Mouse (Mus musculus): ENCODE data around the gene Msx2. TPM values are rescaled to one million over a fixed set of nuclear protein-coding genes. Genes with fewer than 3 reads are reported as not detected.

Gene Msx2
- polyA plus RNA-seq, 1 experiment from 2014 or later = 1.2 TPM

DNA sequence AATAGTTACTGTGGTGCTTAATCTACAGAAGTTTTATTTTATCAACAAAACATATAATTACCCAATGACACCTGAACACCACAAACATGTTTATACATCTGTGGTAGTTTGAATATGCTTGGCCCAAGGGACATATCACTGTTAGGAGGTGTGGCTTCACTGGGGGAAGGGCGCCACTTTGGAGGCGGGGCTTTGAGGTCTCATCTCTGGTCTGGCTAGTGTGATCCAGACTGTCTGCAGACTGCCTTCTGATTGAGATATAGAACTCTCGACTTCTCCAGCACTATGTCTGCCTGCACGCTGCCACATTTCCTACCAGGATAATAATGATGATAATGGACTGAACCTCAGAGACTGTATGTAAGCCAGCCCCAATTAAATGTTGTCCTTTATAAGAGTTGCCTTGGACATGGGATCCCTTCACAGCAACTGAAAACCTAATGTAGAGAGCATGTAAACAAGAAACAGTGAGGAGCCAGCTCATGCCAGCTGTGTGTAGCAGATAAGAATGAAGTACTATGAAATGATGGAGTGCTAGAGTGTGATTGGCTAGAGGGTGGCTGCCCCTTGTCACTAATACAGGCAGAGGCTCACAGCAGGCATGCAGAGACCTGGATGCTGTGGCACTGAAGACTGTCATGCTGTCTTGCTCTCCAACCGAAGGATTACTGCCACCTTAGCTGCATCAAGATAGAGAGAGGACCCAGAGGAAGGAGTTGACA, 31.4 kb downstream of the Msx2 start:
- Histone ChIP-seq H3K27me3 (ENCODE audit: control insufficient read depth, insufficient read depth, low read length) (no peaks in the 10 kb centered on the region; the same call in 1 of the 2 replicates), H3K4me2 (replicated peaks; ENCODE audit: low read depth, low read length) (no peak overlapping the region), H3K9me3 (ENCODE audit: control insufficient read depth, low read length) (no peaks in the 10 kb centered on the region), H3K9ac (ENCODE audit: low read depth, low read length) (no peak overlapping the region), H3K4me3 (ENCODE audit: low read length) (no peak overlapping the region), H3K27ac (ENCODE audit: low read depth, low read length) (no peak overlapping the region), H3K36me3 (ENCODE audit: control insufficient read depth, insufficient read depth, low read length) (no peaks in the 10 kb centered on the region), H3K4me1 (ENCODE audit: control insufficient read depth, insufficient read depth, low read length) (no peaks in the 10 kb centered on the region)
- no peak for ATAC-seq (ENCODE audit: low FRiP score, low TSS enrichment)
- WGBS = 70% methylated on average over 5 of the region's 5 CpGs

DNA sequence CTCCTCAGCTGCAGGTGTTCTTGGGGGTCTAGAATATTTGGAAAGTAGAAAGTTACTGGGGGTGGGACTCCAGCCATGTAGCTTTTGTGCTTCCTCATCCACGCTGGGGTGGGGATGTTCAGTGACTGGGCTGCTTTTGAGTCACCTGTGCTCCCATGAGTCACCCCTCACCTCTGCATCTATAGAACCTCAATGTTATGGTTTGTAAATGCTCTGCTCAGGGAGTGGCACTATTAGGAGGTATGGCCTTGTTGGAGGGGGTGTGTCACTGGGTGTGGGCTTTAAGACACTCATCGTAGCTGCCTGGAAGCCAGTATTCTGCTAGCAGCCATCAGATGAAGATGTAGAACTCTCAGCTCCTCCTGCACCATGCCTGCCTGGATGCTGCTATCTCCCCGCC, 32.9 kb downstream of the Msx2 start:
- H3K9ac ChIP-seq (ENCODE audit: low read depth, low read length) = no peak overlapping the region

DNA sequence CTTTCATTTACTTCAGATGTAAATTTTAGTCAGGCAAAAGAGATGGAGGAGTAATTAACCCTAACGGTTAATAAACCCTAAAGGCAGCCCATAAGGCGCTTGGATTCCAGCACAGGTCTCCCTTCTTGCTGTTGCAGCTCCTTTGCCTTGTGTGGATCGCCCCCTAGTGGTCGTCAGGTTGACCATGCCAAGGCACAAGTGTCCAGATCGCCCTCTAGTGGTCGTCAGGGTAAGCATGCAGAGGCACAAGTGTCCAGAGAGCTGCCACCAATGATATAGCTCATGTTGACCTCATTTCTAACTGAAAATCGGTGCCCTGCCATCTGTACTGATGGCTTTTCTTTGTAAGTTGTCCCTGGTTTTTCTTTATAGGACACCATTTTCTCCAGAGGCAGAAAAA, 46.4 kb downstream of the Msx2 start:
- H3K4me3 ChIP-seq (ENCODE audit: low read length) = no peak overlapping the region
- no peak; the same call in 1 of the 2 replicates for ATAC-seq (ENCODE audit: low FRiP score, low TSS enrichment)

More for the DNA sequence above, 32.9 kb downstream of the Msx2 start:
- 92% methylated on average over 3 of the region's 3 CpGs for WGBS
- Histone ChIP-seq H3K4me2 (replicated peaks; ENCODE audit: low read depth, low read length) (no peak overlapping the region), H3K4me3 (ENCODE audit: low read length) (no peak overlapping the region), H3K27me3 (ENCODE audit: control insufficient read depth, insufficient read depth, low read length) (no peaks in the 10 kb centered on the region; the same call in 1 of the 2 replicates), H3K9me3 (ENCODE audit: control insufficient read depth, low read length) (no peaks in the 10 kb centered on the region), H3K4me1 (ENCODE audit: control insufficient read depth, insufficient read depth, low read length) (no peaks in the 10 kb centered on the region), H3K27ac (ENCODE audit: low read depth, low read length) (no peak overlapping the region), H3K36me3 (ENCODE audit: control insufficient read depth, insufficient read depth, low read length) (no peaks in the 10 kb centered on the region)
- ATAC-seq (ENCODE audit: low FRiP score, low TSS enrichment) = no peak

DNA sequence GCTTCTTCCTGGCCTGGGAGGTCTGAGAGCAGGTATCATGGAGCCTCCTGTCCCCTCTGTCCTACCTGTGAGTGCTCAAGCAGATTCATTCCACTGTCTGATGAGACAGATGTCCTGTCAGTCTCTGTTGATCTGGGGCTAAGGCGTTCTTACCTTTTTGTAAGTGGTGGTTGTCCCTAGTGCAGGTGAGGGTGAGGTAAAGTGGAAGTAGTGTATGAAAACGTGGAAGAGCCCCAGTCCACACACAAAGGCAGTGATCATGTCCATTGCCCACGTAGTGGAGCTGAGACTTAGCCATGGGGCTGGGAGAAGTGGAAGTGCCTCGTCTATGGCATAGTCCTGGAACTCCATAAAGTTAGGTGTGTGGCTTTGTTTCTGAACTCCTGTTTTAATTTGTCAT, 51.7 kb downstream of the Msx2 start:
- Histone ChIP-seq H3K9me3 (ENCODE audit: control insufficient read depth, low read length) (no peaks in the 10 kb centered on the region), H3K4me3 (ENCODE audit: low read length) (no peak overlapping the region), H3K27ac (ENCODE audit: low read depth, low read length) (no peak overlapping the region), H3K9ac (ENCODE audit: low read depth, low read length) (no peak overlapping the region), H3K27me3 (ENCODE audit: control insufficient read depth, insufficient read depth, low read length) (no peaks in the 10 kb centered on the region), H3K4me2 (replicated peaks; ENCODE audit: low read depth, low read length) (no peak overlapping the region), H3K4me1 (ENCODE audit: control insufficient read depth, insufficient read depth, low read length) (no peaks in the 10 kb centered on the region), H3K36me3 (ENCODE audit: control insufficient read depth, insufficient read depth, low read length) (no peaks in the 10 kb centered on the region)
- WGBS = 79% methylated on average over 4 of the region's 4 CpGs
- no peak for ATAC-seq (ENCODE audit: low FRiP score, low TSS enrichment)

More for the DNA sequence above, 46.4 kb downstream of the Msx2 start:
- Histone ChIP-seq H3K9ac (ENCODE audit: low read depth, low read length) (no peak overlapping the region), H3K9me3 (ENCODE audit: control insufficient read depth, low read length) (no peaks in the 10 kb centered on the region), H3K4me2 (replicated peaks; ENCODE audit: low read depth, low read length) (no peak overlapping the region), H3K27me3 (ENCODE audit: control insufficient read depth, insufficient read depth, low read length) (no peaks in the 10 kb centered on the region), H3K27ac (ENCODE audit: low read depth, low read length) (no peak overlapping the region), H3K4me1 (ENCODE audit: control insufficient read depth, insufficient read depth, low read length) (no peaks in the 10 kb centered on the region), H3K36me3 (ENCODE audit: control insufficient read depth, insufficient read depth, low read length) (no peaks in the 10 kb centered on the region)
- 22% methylated on average over 7 of the region's 7 CpGs for whole genome bisulfite sequencing

DNA sequence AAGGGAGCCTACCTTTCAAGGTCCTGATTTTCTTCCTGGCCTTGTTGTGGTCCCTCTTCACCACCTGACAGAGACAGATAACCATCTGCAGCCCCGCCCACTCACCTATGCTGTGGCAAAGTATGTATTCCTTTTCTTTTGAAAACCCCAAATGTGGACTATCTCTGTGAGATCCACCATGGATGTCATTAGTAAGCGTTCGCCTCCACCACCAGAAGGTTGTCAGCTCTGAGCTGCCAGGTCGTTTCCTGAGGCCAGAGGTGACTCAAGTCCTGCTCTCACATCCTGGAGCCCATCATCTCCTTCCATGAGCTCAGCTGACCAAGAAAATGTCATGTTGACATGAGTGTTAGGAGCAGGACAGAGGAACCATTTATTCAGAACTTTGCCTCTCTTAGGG, 52.1 kb downstream of the Msx2 start:
- Histone ChIP-seq H3K4me2 (replicated peaks; ENCODE audit: low read depth, low read length) (no peak overlapping the region), H3K4me3 (ENCODE audit: low read length) (no peak overlapping the region), H3K27ac (ENCODE audit: low read depth, low read length) (no peak overlapping the region), H3K9me3 (ENCODE audit: control insufficient read depth, low read length) (no peaks in the 10 kb centered on the region), H3K36me3 (ENCODE audit: control insufficient read depth, insufficient read depth, low read length) (no peaks in the 10 kb centered on the region), H3K4me1 (ENCODE audit: control insufficient read depth, insufficient read depth, low read length) (no peaks in the 10 kb centered on the region), H3K27me3 (ENCODE audit: control insufficient read depth, insufficient read depth, low read length) (no peaks in the 10 kb centered on the region), H3K9ac (ENCODE audit: low read depth, low read length) (no peak overlapping the region)
- 72% methylated on average over 4 of the region's 4 CpGs for WGBS
- no peak for ATAC-seq (ENCODE audit: low FRiP score, low TSS enrichment)

DNA sequence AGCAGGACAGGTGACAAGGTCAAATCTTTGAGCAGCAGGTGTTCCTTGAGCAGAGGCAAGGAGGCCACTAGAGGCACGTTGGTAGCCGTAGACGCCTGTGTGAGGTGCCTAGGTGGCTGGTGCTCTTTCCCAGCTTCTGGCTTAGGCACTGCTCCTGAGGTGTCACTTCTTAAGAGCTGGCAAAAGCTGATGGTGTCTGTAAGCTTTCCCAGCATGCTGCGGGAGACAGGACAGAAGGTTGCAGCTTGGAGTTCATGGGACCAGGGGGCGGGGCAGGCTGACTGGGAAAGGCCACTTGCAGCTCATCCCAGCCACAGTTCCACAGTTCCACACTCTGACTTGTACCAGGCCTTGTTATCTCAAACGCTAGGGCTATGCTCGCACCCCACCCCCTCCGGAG, 53.2 kb downstream of the Msx2 start:
- H3K9me3 ChIP-seq (ENCODE audit: control insufficient read depth, low read length) = no peaks in the 10 kb centered on the region
- H3K36me3 ChIP-seq (ENCODE audit: control insufficient read depth, insufficient read depth, low read length) = no peaks in the 10 kb centered on the region
- ATAC-seq (ENCODE audit: low FRiP score, low TSS enrichment) = no peak

DNA sequence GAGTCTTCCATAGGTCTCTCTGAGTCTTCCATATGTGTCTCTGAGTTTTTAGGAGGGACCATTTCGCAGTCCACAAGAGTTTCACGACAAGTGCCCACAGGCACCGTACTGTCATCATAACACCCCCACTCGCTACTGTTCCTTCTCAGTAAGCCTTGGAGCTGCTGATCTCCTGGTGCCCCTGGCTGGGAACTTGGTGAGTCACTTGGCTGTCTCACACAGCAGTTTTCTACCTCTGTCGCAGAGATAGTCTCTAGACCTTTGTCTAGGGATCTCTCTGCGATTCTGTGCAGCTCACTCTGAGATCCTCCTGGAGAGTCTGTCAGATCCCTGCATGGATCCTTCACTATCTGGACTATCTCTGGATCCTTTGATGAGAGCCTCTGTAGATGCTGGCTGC, 55.2 kb downstream of the Msx2 start:
- Histone ChIP-seq H3K9ac (ENCODE audit: low read depth, low read length) (no peak overlapping the region), H3K27ac (ENCODE audit: low read depth, low read length) (no peak overlapping the region), H3K27me3 (ENCODE audit: control insufficient read depth, insufficient read depth, low read length) (no peaks in the 10 kb centered on the region), H3K9me3 (ENCODE audit: control insufficient read depth, low read length) (no peaks in the 10 kb centered on the region), H3K4me1 (ENCODE audit: control insufficient read depth, insufficient read depth, low read length) (no peaks in the 10 kb centered on the region), H3K4me3 (ENCODE audit: low read length) (no peak overlapping the region), H3K36me3 (ENCODE audit: control insufficient read depth, insufficient read depth, low read length) (no peaks in the 10 kb centered on the region), H3K4me2 (replicated peaks; ENCODE audit: low read depth, low read length) (no peak overlapping the region)
- no peak for ATAC-seq (ENCODE audit: low FRiP score, low TSS enrichment)
- WGBS = 96% methylated on average over 6 of the region's 6 CpGs

More for the DNA sequence above, 53.2 kb downstream of the Msx2 start:
- Histone ChIP-seq H3K4me3 (ENCODE audit: low read length) (no peak overlapping the region), H3K27me3 (ENCODE audit: control insufficient read depth, insufficient read depth, low read length) (no peaks in the 10 kb centered on the region), H3K27ac (ENCODE audit: low read depth, low read length) (no peak overlapping the region), H3K4me1 (ENCODE audit: control insufficient read depth, insufficient read depth, low read length) (no peaks in the 10 kb centered on the region), H3K9ac (ENCODE audit: low read depth, low read length) (no peak overlapping the region), H3K4me2 (replicated peaks; ENCODE audit: low read depth, low read length) (no peak overlapping the region)
- WGBS = 85% methylated on average over 8 of the region's 8 CpGs

Other genes starting within 250 kb of the Msx2 start
- gene Ror2, start 186.9 kb downstream of the Msx2 start, polyA plus RNA-seq (2014; fragmentation: Nextera tagmentation; extraction: Ambion mirVana) = 6.8 and 7.3 TPM in 2 replicates
- 26.6 and 38.2 TPM in 2 replicates for gene Sptlc1, start 95.7 kb downstream of the Msx2 start, polyA plus RNA-seq (2014; fragmentation: Nextera tagmentation; extraction: Ambion mirVana)